Mouse (Mus musculus): ENCODE data around the gene Plin1.

GRCm38 (mm10) chr7:79732622-79733021 is at the start of gene Plin1:
- TF ChIP-seq CTCF (IDR thresholded peaks at IDR 0.05; ENCODE audit: low read depth) = no peak
- no peak for TF ChIP-seq EP300 (IDR thresholded peaks at IDR 0.05; ENCODE audit: low read depth)
